Mouse (Mus musculus) kidney, adult 2 months (tissue): ENCODE data around the gene Tmem35b. TPM values are rescaled to one million over a fixed set of nuclear protein-coding genes. Genes with fewer than 3 reads are reported as not detected.

Source experiments
- DNase-seq: peaks from one replicate; pipeline ENCODE4 v3.0.0; 2021
- H3K27ac ChIP-seq: fragments of 200-500 bp; 2 replicates; pipeline ENCODE4 v1.5.1; 2012; ENCODE audit warnings: low read depth, low read length, control low read depth, inconsistent platforms; ENCODE audit not compliant: insufficient read depth
- H3K27me3 ChIP-seq: fragments of 200-500 bp; replicated peaks from 2 replicates; pipeline ENCODE4 v1.6.1; 2012; ENCODE audit warnings: mild to moderate bottlenecking, moderate library complexity, low read length, inconsistent platforms; ENCODE audit not compliant: control insufficient read depth, insufficient read depth
- H3K36me3 ChIP-seq: fragments of 200-500 bp; 2 replicates; pipeline ENCODE4 v1.6.1; 2012; ENCODE audit warnings: mild to moderate bottlenecking, moderate library complexity, low read length, inconsistent platforms; ENCODE audit not compliant: control insufficient read depth, insufficient read depth
- H3K4me1 ChIP-seq: fragments of 200-500 bp; 2 replicates; pipeline ENCODE4 v1.6.1; 2011; ENCODE audit warnings: low read length; ENCODE audit not compliant: control insufficient read depth, insufficient read depth
- H3K4me3 ChIP-seq: fragments of 200-500 bp; 2 replicates; pipeline ENCODE4 v1.5.1; 2011; ENCODE audit warnings: mild to moderate bottlenecking, low read depth, low read length, control low read depth; ENCODE audit not compliant: insufficient read depth
- CTCF ChIP-seq: fragments of 200-500 bp; conservative IDR thresholded peaks from 2 replicates; pipeline ENCODE4 v1.5.1; 2011; ENCODE audit warnings: low read depth, mild to moderate bottlenecking, control low read depth, low read length, moderate library complexity, mixed read lengths; ENCODE audit not compliant: insufficient read depth, insufficient read length
- POLR2A ChIP-seq: fragments of 200-500 bp; IDR thresholded peaks from one replicate; pipeline ENCODE4 v1.6.1; 2011; ENCODE audit warnings: low read depth, low read length, control low read depth
- WGBS: fragments of 180-500 bp; shearing (Covaris S2); methylation state at CpG from one replicate; pipeline ENCODE4 v1.1.7; 2018; 5-methylcytosine and 5-hydroxymethylcytosine counted together
- polyA plus RNA-seq: library from polyadenylated mRNA; depleted of rRNA; stranded (reverse); fragments of >200 nt; gene quantifications from 2 replicates; pipeline ENCODE4 v1.2.3, GENCODE M21; 2012

Tmem35b gene
- polyA plus RNA-seq, 1 experiment: 29.0 TPM

DNA sequence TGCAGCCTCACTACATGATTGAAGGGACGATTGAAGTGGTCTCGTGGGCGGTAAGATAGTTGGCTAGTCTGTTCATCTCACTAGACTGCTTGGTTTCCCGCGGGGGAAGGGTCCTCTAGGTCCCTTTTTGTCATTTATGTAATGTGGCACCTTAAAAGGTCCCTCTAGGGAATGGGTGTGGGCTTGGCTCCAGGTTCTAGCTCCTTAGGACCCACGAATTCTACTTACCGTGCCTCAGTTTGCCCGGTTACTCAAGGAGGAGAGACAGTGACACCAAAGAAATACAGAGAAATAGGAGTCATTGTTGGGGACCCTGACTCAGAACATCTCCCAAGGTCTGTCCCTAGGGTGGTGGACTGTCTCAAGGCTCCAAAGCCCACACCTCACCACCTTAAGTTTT is 44.2 kb downstream of the Tmem35b start:
- no peak overlapping the region for H3K4me3 ChIP-seq
- H3K36me3 ChIP-seq: no peaks in the 10 kb centered on the region
- no peak for DNase-seq
- H3K27ac ChIP-seq: no peak overlapping the region
- H3K4me1 ChIP-seq: no peaks in the 10 kb centered on the region
- no peak for TF ChIP-seq POLR2A
- TF ChIP-seq CTCF: no peak
- peaks cover 1% of the 10 kb centered on the region; the same call in 1 of the 2 replicates for H3K27me3 ChIP-seq
- WGBS: 18% methylated on average over 8 of the region's 8 CpGs

DNA sequence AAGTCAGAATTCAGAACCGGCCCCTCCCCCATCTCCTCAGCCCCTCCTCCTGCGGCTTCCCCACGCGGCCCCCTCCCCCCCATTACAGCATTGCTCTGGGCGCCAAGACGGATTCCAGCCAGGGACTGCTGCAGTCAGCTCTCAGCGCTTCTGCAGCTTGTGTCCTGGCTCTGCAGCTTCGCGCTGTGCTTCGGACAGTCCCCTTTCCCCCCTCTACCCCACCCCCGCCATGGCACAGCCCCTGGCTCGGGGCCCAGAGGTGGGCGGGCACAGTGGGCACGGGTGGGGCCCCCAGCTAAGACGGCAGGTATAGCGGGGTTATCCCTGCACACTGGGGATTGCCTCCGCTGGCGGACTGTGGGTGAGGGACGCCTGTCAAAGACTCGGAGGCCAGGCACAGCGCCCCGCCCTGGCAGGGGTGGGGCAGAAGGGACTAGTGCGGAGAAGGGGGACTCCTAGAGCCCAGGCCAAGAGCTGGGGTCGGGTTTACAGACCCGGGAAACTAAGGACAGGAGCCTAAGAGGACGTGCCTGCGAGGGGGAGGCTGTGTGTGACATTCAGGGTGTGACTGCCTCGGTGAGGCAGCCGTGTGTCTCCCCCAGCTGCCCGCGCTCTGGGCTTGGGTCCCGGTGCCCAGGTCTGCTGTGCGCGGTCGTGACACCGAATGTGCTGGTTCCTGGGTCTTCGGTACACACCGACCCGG is 44.9 kb downstream of the Tmem35b start:
- Histone ChIP-seq H3K36me3 (no peaks in the 10 kb centered on the region), H3K4me1 (no peaks in the 10 kb centered on the region), H3K27ac (no peak overlapping the region), H3K4me3 (peak overlapping the region; percentile 46), H3K27me3 (peaks cover 1% of the 10 kb centered on the region; the same call in 1 of the 2 replicates)
- DNase-seq: peak; percentile 7
- under 1% methylated on average over 39 of the region's 39 CpGs for WGBS
- TF ChIP-seq CTCF (no peak), POLR2A (no peak)

GRCm38 (mm10) chr4:127168914-127169345 is 45.4 kb downstream of the Tmem35b start, which contains the start of gene Dlgap3:
TSS of gene Dlgap3 (plus strand) at chr4:127169204.
- 1% methylated on average over 67 of the region's 67 CpGs for WGBS
- no peaks in the 10 kb centered on the region for H3K36me3 ChIP-seq
- TF ChIP-seq POLR2A (no peak), CTCF (no peak)
- no peak for DNase-seq
- peak within 1 kb of the TSS; percentile 46 for H3K4me3 ChIP-seq
- no peak within 1 kb of the TSS for H3K27ac ChIP-seq
- H3K27me3 ChIP-seq: peaks cover 1% of the 10 kb centered on the region; the same call in 1 of the 2 replicates
- H3K4me1 ChIP-seq: no peaks in the 10 kb centered on the region

DNA sequence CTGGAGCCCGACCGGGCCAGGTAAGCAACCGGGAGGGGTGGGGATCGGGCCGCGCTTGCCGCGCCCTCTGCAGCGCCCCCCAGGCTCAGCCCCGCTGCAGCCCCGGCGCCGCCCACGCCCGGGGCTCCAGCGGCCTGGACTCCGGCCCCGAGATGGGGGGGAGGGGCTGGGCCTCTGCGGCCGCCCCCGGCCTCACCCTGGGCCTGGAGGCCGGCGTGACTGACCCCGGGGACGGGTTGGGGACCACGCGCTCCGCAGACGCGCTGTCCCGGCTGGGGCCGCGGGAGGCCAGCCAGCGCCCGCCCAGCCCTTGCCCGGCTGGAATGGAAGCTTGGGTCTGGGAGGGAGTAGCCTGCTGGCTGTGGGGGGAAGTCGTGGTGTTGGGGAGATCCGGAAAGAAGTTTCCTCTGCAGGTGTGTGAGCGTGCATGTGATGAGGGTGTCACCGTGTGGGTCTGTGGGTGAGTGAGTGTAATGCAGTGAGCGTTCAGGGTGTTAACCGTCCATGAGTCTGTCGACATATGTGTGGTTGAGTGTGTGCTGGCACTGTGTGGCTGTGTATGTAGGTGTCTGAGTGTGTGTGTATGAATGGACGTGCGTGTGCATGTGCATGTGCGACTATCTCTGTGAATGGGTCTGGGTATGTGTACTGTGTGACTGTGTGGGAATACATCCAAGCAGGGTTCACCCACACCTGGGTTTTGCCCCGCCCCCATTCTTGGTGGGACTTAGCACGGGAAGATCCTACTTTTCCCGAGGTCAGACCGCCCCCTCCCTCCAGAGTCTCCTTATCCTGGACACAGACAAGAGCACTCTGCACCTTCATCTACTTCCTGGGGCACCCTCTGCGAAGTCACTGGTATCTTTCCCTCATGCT is 46.1 kb downstream of the Tmem35b start:
- no peak for DNase-seq
- Histone ChIP-seq H3K36me3 (no peaks in the 10 kb centered on the region), H3K27ac (no peak overlapping the region), H3K27me3 (peaks cover 1% of the 10 kb centered on the region; the same call in 1 of the 2 replicates), H3K4me3 (peak overlapping the region; percentile 46; the same call in 1 of the 2 replicates), H3K4me1 (no peaks in the 10 kb centered on the region)
- 4% methylated on average over 50 of the region's 51 CpGs for WGBS
- TF ChIP-seq CTCF: no peak
- TF ChIP-seq POLR2A: no peak

DNA sequence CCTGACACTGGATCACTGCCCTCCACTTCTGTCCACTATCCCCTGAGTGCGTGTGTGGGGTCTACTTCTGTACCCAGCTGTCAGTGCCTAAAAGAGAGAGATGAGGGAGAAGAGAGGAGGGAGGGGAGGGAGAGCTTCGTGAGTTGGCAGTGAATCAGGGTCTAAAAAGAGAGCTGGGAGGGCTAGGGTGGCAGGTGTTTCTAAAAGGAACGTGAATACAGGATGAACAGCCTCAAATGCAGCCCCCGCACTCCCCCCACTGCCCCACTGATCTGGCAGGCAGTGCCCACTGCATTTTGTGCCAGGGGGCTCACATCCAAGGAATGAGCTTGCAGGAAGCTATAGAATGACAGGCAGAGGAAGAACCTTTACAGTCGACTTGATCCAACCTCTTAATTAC is 47.4 kb downstream of the Tmem35b start:
- Histone ChIP-seq H3K27ac (no peak overlapping the region), H3K4me1 (no peaks in the 10 kb centered on the region), H3K4me3 (no peak overlapping the region), H3K36me3 (no peaks in the 10 kb centered on the region), H3K27me3 (peaks cover 1% of the 10 kb centered on the region; the same call in 1 of the 2 replicates)
- TF ChIP-seq CTCF (no peak), POLR2A (no peak)
- WGBS: 54% methylated on average over 5 of the region's 5 CpGs
- no peak for DNase-seq

- no peak for DNase-seq
- no peak overlapping the region for H3K27ac ChIP-seq
- TF ChIP-seq POLR2A: no peak
- no peak for TF ChIP-seq CTCF
- WGBS: 51% methylated on average over 4 of the region's 4 CpGs
- peaks cover 1% of the 10 kb centered on the region; the same call in 1 of the 2 replicates for H3K27me3 ChIP-seq
- H3K36me3 ChIP-seq: no peaks in the 10 kb centered on the region
- H3K4me1 ChIP-seq: no peaks in the 10 kb centered on the region
- H3K4me3 ChIP-seq: no peak overlapping the region
Observed at GRCm38 (mm10) chr4:127171341-127171905, 47.9 kb downstream of the Tmem35b start.

DNA sequence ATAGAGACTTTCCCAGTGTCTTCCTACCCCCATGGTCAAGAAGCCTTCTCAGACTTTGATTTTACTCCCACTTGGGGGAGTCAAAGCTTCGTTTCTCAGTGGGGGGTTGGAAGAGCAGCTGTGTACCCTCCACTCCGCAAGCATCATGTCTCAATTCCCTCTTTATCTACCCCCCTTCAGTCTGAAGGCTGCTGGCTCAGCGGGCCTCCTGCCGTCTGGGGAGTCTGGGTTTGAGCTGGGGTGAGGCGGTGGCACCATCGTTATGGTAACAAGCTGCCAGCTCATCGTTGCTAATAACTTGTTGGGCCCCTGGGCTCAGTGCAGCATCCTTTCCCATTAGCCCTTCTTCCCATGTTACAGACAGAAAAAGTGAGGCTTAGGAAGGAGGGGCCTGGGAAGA is 48.6 kb downstream of the Tmem35b start:
- no peaks in the 10 kb centered on the region for H3K36me3 ChIP-seq
- TF ChIP-seq POLR2A: no peak
- no peak for TF ChIP-seq CTCF
- no peak overlapping the region for H3K27ac ChIP-seq
- H3K27me3 ChIP-seq: peaks cover 1% of the 10 kb centered on the region; the same call in 1 of the 2 replicates
- H3K4me1 ChIP-seq: no peaks in the 10 kb centered on the region
- H3K4me3 ChIP-seq: no peak overlapping the region
- no peak for DNase-seq
- 23% methylated on average over 7 of the region's 7 CpGs for WGBS
